Mouse (Mus musculus) heart, embryonic 16.5 days (tissue): ENCODE measurements around the gene Dcaf7. TPM values are rescaled to one million over a fixed set of nuclear protein-coding genes. Genes with fewer than 3 reads are reported as not detected.

Source experiments
- ATAC-seq: fragments of 200-750 bp; cut with Nextera tagmentation; replicated peaks from 2 replicates; pipeline ENCODE4 v1.8.0; 2017; ENCODE audit warnings: moderate number of reproducible peaks; ENCODE audit not compliant: insufficient read depth, low FRiP score; ENCODE audit errors: extremely low read depth
- H3K27ac ChIP-seq: fragments of 300-500 bp; sonication (generic); 2 replicates; pipeline ENCODE4 v1.5.1; 2014; ENCODE audit warnings: mild to moderate bottlenecking, low read length, control low read depth, moderate library complexity
- H3K27me3 ChIP-seq: fragments of 300-500 bp; sonication (generic); 2 replicates; pipeline ENCODE4 v1.6.1; 2014; ENCODE audit warnings: low read length, mixed read lengths; ENCODE audit not compliant: control insufficient read depth, insufficient read depth
- H3K36me3 ChIP-seq: fragments of 300-500 bp; sonication (generic); 2 replicates; pipeline ENCODE4 v1.6.1; 2014; ENCODE audit not compliant: control insufficient read depth, insufficient read depth
- H3K4me1 ChIP-seq: fragments of 300-500 bp; sonication (generic); 2 replicates; pipeline ENCODE4 v1.6.1; 2014; ENCODE audit warnings: low read length, mixed read lengths; ENCODE audit not compliant: control insufficient read depth, insufficient read depth
- H3K4me2 ChIP-seq: fragments of 300-500 bp; sonication (generic); 2 replicates; pipeline ENCODE4 v1.6.1; 2014; ENCODE audit warnings: low read depth, mild to moderate bottlenecking, control low read depth, low read length
- H3K4me3 ChIP-seq: fragments of 300-500 bp; sonication (generic); 2 replicates; pipeline ENCODE4 v1.5.1; 2014; ENCODE audit warnings: mild to moderate bottlenecking, control low read depth, low read length
- H3K9ac ChIP-seq: fragments of 300-500 bp; sonication (generic); 2 replicates; pipeline ENCODE4 v1.6.1; 2014; ENCODE audit warnings: low read length, control low read depth
- H3K9me3 ChIP-seq: fragments of 300-500 bp; sonication (generic); replicated peaks from 2 replicates; pipeline ENCODE4 v1.6.1; 2016; ENCODE audit warnings: low read length; ENCODE audit not compliant: control insufficient read depth
- WGBS: fragments of 180-500 bp; shearing (Covaris S2); extraction: QIAGEN DNeasy Blood & Tissue Kit; methylation state at CpG from one replicate; pipeline ENCODE4 v1.1.7; 2014; 5-methylcytosine and 5-hydroxymethylcytosine counted together
- polyA plus RNA-seq: library from polyadenylated mRNA; unstranded; fragments of >200 nt; fragmentation: Nextera tagmentation; extraction: Ambion mirVana; gene quantifications from 2 replicates; pipeline ENCODE4 v1.2.1, GENCODE M21; 2015

The Dcaf7 gene
- 44.6 and 47.2 TPM in 2 replicates for polyA plus RNA-seq

GRCm38 (mm10) chr11:106036548-106037417, at the start of gene Dcaf7:
Gene Dcaf7 (plus strand): TSS chr11:106036872.
- under 1% methylated on average over 64 of the region's 66 CpGs for WGBS
- peak within 1 kb of the TSS; percentile 90 for H3K4me2 ChIP-seq
- H3K27me3 ChIP-seq: no peaks in the 10 kb centered on the region
- no peaks in the 10 kb centered on the region for H3K36me3 ChIP-seq
- H3K9me3 ChIP-seq: no peaks in the 10 kb centered on the region
- H3K4me1 ChIP-seq: peaks cover 15% of the 10 kb centered on the region
- H3K9ac ChIP-seq: peak within 1 kb of the TSS; percentile 92
- peak within 1 kb of the TSS; percentile 95 for H3K4me3 ChIP-seq
- H3K27ac ChIP-seq: peak within 1 kb of the TSS; percentile 90
- peak; percentile 99 for ATAC-seq

- Histone ChIP-seq H3K4me2 (no peak overlapping the region), H3K27ac (no peak overlapping the region), H3K36me3 (no peaks in the 10 kb centered on the region), H3K4me1 (0 out of 2 replicates have a peak, but pooled peaks cover 2% of the 10 kb centered on the region), H3K9me3 (no peaks in the 10 kb centered on the region), H3K9ac (no peak overlapping the region), H3K4me3 (no peak overlapping the region), H3K27me3 (0 out of 2 replicates have a peak, but pooled peaks cover 2% of the 10 kb centered on the region)
- 52% methylated on average over 6 of the region's 6 CpGs for WGBS
- ATAC-seq: no peak
These were observed 49.2 kb upstream of the Dcaf7 start for GRCm38 (mm10) chr11:105987446-105987845.

- 79% methylated on average over 6 of the region's 6 CpGs for WGBS
- Histone ChIP-seq H3K36me3 (no peaks in the 10 kb centered on the region), H3K27me3 (0 out of 2 replicates have a peak, but pooled peaks cover 2% of the 10 kb centered on the region), H3K27ac (no peak overlapping the region), H3K4me1 (0 out of 2 replicates have a peak, but pooled peaks cover 2% of the 10 kb centered on the region), H3K9ac (no peak overlapping the region), H3K4me2 (no peak overlapping the region), H3K9me3 (no peaks in the 10 kb centered on the region), H3K4me3 (no peak overlapping the region)
- ATAC-seq: no peak
These were observed 47.2 kb upstream of the Dcaf7 start for GRCm38 (mm10) chr11:105989446-105989845.

GRCm38 (mm10) chr11:105990231-105990630, 46.4 kb upstream of the Dcaf7 start:
- H3K27me3 ChIP-seq: no peaks in the 10 kb centered on the region
- no peaks in the 10 kb centered on the region for H3K36me3 ChIP-seq
- no peak overlapping the region for H3K4me3 ChIP-seq
- 0 out of 2 replicates have a peak, but pooled peaks cover 2% of the 10 kb centered on the region for H3K4me1 ChIP-seq
- no peaks in the 10 kb centered on the region for H3K9me3 ChIP-seq
- 73% methylated on average over 2 of the region's 2 CpGs for WGBS
- no peak overlapping the region for H3K4me2 ChIP-seq
- no peak for ATAC-seq
- no peak overlapping the region for H3K9ac ChIP-seq
- no peak overlapping the region for H3K27ac ChIP-seq

GRCm38 (mm10) chr11:105994375-105994774, 42.3 kb upstream of the Dcaf7 start, which contains the start of gene Ace3:
Gene Ace3 (plus strand): TSS chr11:105994675.
- no peak for ATAC-seq
- no peak within 1 kb of the TSS for H3K9ac ChIP-seq
- H3K4me3 ChIP-seq: no peak within 1 kb of the TSS
- WGBS: 83% methylated on average over 3 of the region's 3 CpGs
- H3K27ac ChIP-seq: no peak within 1 kb of the TSS
- no peaks in the 10 kb centered on the region for H3K9me3 ChIP-seq
- H3K27me3 ChIP-seq: no peaks in the 10 kb centered on the region
- no peaks in the 10 kb centered on the region for H3K36me3 ChIP-seq
- no peaks in the 10 kb centered on the region for H3K4me1 ChIP-seq
- H3K4me2 ChIP-seq: no peak within 1 kb of the TSS

GRCm38 (mm10) chr11:106000062-106000461, 36.6 kb upstream of the Dcaf7 start:
- no peaks in the 10 kb centered on the region for H3K27me3 ChIP-seq
- no peak overlapping the region for H3K27ac ChIP-seq
- H3K4me3 ChIP-seq: no peak overlapping the region
- H3K9ac ChIP-seq: no peak overlapping the region
- H3K36me3 ChIP-seq: no peaks in the 10 kb centered on the region
- ATAC-seq: no peak
- H3K4me1 ChIP-seq: no peaks in the 10 kb centered on the region
- H3K9me3 ChIP-seq: no peaks in the 10 kb centered on the region
- no peak overlapping the region for H3K4me2 ChIP-seq
- 82% methylated on average over 6 of the region's 6 CpGs for WGBS

- no peaks in the 10 kb centered on the region for H3K9me3 ChIP-seq
- no peaks in the 10 kb centered on the region for H3K36me3 ChIP-seq
- WGBS: 38% methylated on average over 4 of the region's 4 CpGs
- no peak overlapping the region for H3K4me2 ChIP-seq
- no peak overlapping the region for H3K27ac ChIP-seq
- H3K4me3 ChIP-seq: no peak overlapping the region
- no peak for ATAC-seq
- no peak overlapping the region for H3K9ac ChIP-seq
- H3K27me3 ChIP-seq: no peaks in the 10 kb centered on the region
- no peaks in the 10 kb centered on the region for H3K4me1 ChIP-seq
These were observed 35.0 kb upstream of the Dcaf7 start for GRCm38 (mm10) chr11:106001718-106002117.

GRCm38 (mm10) chr11:106004576-106004975, 32.1 kb upstream of the Dcaf7 start:
- no peak overlapping the region for H3K4me3 ChIP-seq
- 64% methylated on average over 1 of the region's 1 CpGs for WGBS

GRCm38 (mm10) chr11:106005970-106006369, 30.7 kb upstream of the Dcaf7 start:
- no peak overlapping the region for H3K4me2 ChIP-seq
- no peaks in the 10 kb centered on the region for H3K36me3 ChIP-seq
- H3K9me3 ChIP-seq: no peaks in the 10 kb centered on the region
- peaks cover 3% of the 10 kb centered on the region for H3K4me1 ChIP-seq
- no peak overlapping the region for H3K9ac ChIP-seq
- H3K27me3 ChIP-seq: peaks cover 16% of the 10 kb centered on the region
- no peak overlapping the region for H3K27ac ChIP-seq
- 48% methylated on average over 5 of the region's 5 CpGs for WGBS
- H3K4me3 ChIP-seq: no peak overlapping the region
- ATAC-seq: no peak

More at GRCm38 (mm10) chr11:106004576-106004975, 32.1 kb upstream of the Dcaf7 start:
- no peak for ATAC-seq
- H3K36me3 ChIP-seq: no peaks in the 10 kb centered on the region
- H3K4me2 ChIP-seq: no peak overlapping the region
- peaks cover 3% of the 10 kb centered on the region for H3K4me1 ChIP-seq
- no peak overlapping the region for H3K9ac ChIP-seq
- no peaks in the 10 kb centered on the region for H3K9me3 ChIP-seq
- no peak overlapping the region for H3K27ac ChIP-seq
- H3K27me3 ChIP-seq: peaks cover 10% of the 10 kb centered on the region
